Mouse (Mus musculus) spleen, adult 18-20 months (tissue): ENCODE measurements at regions not wholly inside any gene's neighbourhood (a gene's known extent, or its start where the extent isn't known, plus 50 kb on each side); places are given as distances from the start of the nearest gene placed in this dataset.

Experiments
- DNase-seq, 2 experiments: peaks; one replicate each; pipeline ENCODE4 v3.0.0; 2022; ENCODE audit warnings: mixed read lengths in 2 of 2

DNA sequence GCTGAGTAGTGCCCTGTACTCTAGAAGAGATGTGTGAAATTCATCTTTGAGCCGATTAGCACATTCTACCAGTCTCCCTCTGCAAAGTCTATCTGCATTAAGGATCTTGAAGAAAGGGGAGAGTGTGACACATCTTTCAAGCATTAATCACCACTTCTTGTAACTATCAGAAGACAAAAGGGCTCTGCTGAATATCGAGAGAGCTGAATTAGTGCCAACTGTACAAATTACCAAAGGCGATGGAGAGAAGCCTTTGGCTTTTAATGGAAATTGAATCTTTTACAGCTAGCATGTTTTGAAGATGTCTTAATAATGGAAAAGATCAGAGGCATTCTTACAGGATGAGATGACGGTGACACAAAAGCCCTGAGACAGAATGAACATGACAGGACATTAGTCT, 97.2 kb upstream of the Pam start:
- DNase-seq: no peak

DNA sequence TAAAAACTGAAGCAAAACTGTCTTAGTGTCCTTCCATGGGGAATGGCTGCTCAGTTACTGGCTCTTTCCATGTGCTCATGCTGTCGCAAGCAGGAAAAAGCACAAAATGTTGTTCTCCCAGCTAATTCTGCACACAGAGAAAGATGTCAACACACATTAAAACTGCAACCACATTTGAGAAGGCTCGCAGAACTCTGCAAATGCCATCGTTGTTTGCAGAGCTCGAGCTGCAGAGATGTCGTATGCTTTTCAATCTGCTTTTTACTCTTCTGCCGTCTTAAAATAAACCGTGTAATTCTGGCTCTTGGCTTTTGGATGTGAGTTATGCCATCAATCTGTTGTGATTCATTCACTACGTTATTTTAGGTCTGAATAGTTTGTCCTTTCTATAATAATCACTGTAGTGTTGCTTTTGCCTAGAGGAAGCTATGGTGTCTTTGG, 96.6 kb upstream of the Pam start:
- DNase-seq: no peak

DNA sequence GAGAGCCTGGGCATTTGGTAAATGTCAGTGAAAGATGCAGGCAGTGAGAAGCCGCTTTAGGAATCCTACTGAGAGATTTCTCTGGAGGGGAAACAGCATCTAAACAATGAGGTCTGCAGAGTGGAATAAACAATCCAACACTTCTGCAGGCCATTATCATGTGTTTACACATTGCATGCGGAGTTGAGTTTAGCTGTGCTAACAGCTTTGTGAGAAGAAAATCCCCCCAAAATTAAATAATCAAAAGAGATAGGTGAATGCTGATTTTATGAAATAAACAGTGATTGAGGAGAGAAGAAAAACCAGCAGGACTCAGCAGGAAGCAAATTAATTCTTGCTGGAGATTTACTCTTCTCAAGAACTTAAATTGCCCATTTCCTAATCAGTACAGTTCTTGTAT, 95.9 kb upstream of the Pam start:
- DNase-seq: no peak

DNA sequence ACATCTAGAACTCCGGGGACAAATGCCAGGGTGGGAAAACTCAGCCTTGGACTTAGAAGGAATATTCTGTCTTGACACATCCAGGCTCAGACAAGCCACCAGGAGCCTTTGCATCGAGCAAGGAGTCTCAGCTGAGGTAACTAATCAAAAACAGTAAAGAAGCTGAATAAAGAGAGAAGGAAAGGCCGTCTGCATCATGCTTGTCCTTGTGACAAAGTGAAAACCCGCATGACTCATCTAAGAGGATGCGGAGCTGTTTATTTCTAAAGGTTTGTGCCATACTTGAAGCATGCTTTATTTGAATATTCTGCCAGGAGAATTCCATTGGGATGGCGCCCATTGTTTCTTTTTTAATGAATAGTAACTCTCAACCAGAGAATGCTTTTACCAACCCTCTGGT, 95.3 kb upstream of the Pam start:
- no peak for DNase-seq

DNA sequence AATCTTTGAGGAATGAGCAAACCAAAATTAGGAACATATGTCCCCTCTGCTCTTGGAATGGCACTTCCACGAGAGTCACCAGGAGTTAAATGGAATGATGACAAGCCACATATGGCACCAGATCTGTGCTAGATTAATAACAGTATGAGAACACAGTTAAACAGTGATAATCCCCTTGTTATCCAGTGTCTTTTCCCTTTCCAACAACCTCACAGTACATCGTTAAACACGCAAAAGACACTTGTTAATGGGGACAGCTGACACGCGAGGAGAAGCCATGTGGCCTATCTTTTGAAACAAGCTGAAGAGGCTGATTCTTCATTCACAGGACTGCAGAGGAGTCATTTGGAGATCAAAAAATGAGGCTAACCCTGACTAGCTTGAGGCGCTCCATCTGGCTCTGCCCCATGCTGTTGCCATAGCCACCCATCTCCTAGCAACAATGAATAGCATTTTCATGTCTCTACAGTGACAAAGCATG, 94.6 kb upstream of the Pam start:
- DNase-seq: no peak

DNA sequence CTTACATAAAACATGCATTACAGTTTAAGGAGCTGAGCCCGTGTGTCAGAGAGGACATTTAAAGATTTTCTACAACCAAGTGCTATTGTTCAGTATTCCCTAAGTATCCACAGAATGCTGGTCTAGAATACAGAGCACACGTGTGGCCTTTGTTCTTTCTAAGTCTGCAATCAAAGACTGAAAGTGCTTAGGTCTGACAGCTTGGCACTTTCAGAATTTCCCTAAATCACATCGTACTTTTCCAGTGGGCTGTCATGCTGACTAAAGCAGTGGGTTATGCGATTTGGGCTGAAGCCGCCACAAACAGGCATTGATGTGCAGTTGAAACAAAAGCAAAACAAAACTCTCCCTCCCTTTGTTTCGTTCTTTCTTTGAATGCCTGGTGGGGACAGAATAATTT, 84.9 kb upstream of the Pam start:
- DNase-seq: no peak

GRCm38 (mm10) chr1:98179030-98179429, 83.6 kb upstream of the Pam start:
- peak in 1 of 2 experiments; percentile 29 for DNase-seq

- DNase-seq: no peak
Observed at GRCm38 (mm10) chr1:98174811-98175132, 79.3 kb upstream of the Pam start.

DNA sequence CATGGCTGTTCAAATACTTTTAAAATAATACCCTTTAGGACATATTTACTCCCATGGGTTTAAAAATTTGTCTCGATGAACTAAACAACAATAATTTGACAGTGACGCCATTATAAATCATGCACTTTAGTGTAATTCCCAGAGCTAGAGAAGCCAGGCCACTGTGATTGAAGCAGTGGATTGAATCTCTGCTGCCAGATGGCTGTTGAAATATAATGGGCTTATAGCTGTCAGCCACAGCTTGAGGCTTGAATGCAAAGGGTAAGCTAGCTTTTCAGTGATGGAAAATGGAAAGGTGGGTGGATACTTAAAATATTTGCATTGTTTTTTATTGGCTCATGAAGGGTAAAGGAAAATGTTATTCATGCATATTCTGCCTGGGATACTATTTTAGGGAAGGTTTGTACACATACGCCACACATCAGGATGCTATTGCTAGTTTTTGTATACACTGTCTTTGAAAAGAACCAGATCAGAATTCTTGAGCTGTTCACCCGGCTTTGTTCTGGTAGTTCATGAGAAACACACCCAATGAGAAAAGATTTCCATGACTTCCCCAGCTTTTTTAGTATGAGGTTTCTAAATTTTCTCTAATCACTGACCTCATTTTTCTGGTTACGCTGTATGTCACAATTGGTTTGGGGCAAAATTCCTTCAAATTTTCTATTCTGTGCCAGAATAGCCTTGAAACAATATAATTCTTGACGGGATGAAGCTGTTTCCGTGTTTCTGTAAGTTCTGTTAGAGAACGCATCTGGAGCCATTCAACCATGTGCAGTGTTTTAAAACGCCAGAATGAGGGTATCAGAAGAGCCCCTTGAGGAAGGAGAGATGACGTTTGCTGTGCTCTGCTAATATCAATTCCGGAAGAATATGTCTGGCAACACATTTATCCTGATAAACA, 78.7 kb upstream of the Pam start:
- no peak for DNase-seq

- no peak for DNase-seq
Observed at GRCm38 (mm10) chr1:98173431-98173830, 78.0 kb upstream of the Pam start.

DNA sequence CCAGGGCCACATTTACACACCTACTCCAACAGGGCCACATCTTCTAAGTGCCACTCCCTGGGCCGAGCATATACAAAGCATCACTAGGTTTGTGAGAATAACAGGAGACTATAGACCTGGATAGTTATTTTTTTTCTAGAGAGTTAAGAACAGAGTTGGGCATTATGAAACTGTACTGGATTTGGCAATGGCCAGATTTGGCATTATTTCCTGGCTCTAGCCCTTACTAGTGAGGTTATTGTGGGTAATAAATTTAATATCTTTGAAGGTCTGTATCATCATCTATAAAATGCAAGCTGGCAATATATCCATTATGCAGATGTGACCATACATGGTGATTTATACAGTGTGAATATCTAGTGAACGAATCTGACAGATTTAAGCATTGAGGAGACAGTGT, 75.8 kb upstream of the Pam start:
- no peak for DNase-seq

- no peak for DNase-seq
Observed at GRCm38 (mm10) chr1:98169352-98169751, 73.9 kb upstream of the Pam start.

- no peak for DNase-seq
Observed at GRCm38 (mm10) chr1:98167800-98168199, 72.4 kb upstream of the Pam start.

DNA sequence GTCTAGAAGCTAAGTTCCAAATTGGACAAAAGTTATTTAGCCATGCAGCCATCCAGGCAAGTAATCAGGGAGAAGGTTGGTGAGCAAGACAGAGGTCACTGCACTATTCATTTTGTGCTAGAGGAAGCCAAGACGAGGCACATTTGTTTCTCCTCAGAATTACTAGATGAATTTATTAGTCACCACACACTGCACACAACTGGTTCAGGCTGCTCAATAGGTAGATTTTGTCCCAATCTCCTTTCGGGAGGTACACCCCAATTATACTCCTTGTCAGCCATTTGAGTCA, 67.1 kb upstream of the Pam start:
- DNase-seq: no peak

DNA sequence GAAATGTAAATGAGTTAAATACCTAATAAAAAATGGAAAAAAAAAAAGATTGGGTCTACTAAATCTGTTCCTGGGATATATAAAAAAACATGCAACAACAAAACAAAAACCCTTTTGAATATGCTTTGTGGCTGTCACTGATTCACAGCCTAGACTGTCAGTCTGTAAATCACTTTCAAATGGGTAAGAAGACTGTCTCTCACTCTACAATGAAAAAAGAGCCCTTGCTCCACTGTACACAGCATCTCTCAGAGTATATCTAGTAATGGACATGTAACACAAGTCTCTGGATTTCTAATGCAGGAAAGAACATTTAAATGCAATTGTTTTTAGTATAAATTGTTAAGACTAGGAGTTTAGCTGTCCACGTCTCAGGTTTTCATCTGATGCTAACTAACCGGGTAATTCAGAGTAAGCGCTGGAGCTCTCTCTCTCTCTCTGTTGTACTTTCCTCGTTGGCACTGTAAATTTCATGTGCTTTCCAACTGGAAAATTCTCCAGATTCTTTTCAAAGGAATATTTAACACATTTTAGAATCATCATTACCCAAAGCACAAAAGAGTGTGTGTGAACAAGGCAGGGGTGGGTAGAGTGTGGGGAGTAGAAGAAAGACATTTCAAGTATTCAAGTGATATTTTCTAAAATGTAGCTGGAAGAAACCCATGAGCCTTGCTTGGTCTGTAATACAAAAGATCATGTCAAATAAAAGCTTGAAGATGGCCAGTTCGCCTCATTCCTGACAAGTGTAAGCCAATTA, 66.6 kb upstream of the Pam start:
- DNase-seq: no peak

- no peak for DNase-seq
Observed at GRCm38 (mm10) chr1:98158969-98159368, 63.5 kb upstream of the Pam start.

DNA sequence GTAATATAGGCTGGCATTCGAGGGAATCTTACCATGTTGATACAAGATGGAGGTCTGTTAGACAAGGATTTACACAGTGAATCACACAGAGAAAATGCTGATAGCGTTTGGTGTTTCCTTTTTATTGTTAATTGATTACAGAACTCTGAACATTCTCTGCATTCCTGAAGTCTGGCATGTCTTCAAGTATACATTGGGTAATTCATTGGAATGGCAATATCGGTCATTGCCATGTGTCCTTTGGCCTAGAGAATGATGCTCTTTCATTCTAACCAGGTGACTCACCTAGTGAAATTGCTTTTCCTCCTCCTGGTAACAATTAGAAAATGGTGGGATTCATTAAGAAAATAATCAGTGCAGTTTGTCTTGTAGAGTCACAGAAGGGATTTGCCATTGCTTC, 51.9 kb upstream of the Pam start:
- DNase-seq: no peak
